Mouse (Mus musculus) kidney, adult 11 months (tissue): ENCODE results near the gene Creb5.

ENCODE experiments used
- DNase-seq: peaks from one replicate; pipeline ENCODE4 v3.0.0; 2022

Gene Creb5

GRCm38 (mm10) chr6:53714908-53715321 is 427.8 kb downstream of the Creb5 start:
- DNase-seq: no peak

GRCm38 (mm10) chr6:53716013-53716412 is 428.9 kb downstream of the Creb5 start:
- no peak for DNase-seq

GRCm38 (mm10) chr6:53720009-53720408 is 432.9 kb downstream of the Creb5 start:
- no peak for DNase-seq

- DNase-seq: peak; percentile 36
These were observed 434.5 kb downstream of the Creb5 start for GRCm38 (mm10) chr6:53721595-53721994.

GRCm38 (mm10) chr6:53722694-53723093 is 435.6 kb downstream of the Creb5 start:
- no peak for DNase-seq

- no peak for DNase-seq
These were observed 443.4 kb downstream of the Creb5 start for GRCm38 (mm10) chr6:53730487-53730886.

- DNase-seq: no peak
These were observed 444.0 kb downstream of the Creb5 start for GRCm38 (mm10) chr6:53730996-53731485.

GRCm38 (mm10) chr6:53733546-53733945 is 446.5 kb downstream of the Creb5 start:
- no peak for DNase-seq

- no peak for DNase-seq
These were observed 446.9 kb downstream of the Creb5 start for GRCm38 (mm10) chr6:53733999-53734398.

- DNase-seq: no peak
These were observed 448.6 kb downstream of the Creb5 start for GRCm38 (mm10) chr6:53735696-53736095.

GRCm38 (mm10) chr6:53738206-53738605 is 451.1 kb downstream of the Creb5 start:
- no peak for DNase-seq

- no peak for DNase-seq
These were observed 454.2 kb downstream of the Creb5 start for GRCm38 (mm10) chr6:53741222-53741621.
